Mouse (Mus musculus): ENCODE measurements around the gene Fam241b.

Fam241b gene

DNA sequence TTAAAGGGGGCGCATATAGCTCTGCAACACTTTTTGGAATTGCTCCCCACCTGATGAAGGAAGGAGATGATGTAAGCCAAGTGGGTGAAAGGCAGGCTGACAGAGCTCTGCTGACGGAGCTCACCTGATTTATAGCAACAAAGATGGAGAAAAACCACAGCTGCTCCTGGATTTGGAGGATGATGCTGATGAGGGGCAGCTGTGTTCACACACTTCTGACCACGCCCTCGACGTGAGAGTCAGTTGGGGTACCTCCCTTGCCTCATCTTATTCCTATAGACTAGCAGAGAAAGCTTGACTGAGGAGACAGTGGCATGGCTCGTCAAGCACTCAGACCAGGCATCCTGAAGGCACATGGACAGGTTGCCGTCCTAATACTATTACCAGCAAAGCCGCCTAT lies at the start of gene Fam241b:
Gene Fam241b, minus strand, starts transcription at position 101 of the 400 bp plus-strand sequence.
- no peak for DNase-seq

GRCm38 (mm10) chr10:62192701-62193157 lies 49.0 kb upstream of the Fam241b start:
- DNase-seq = peak; percentile 93

- peak; percentile 21 for DNase-seq
Measured at GRCm38 (mm10) chr10:62190821-62191220, 47.1 kb upstream of the Fam241b start.

GRCm38 (mm10) chr10:62189910-62190309 lies 46.2 kb upstream of the Fam241b start:
- DNase-seq = peak; percentile 8

DNA sequence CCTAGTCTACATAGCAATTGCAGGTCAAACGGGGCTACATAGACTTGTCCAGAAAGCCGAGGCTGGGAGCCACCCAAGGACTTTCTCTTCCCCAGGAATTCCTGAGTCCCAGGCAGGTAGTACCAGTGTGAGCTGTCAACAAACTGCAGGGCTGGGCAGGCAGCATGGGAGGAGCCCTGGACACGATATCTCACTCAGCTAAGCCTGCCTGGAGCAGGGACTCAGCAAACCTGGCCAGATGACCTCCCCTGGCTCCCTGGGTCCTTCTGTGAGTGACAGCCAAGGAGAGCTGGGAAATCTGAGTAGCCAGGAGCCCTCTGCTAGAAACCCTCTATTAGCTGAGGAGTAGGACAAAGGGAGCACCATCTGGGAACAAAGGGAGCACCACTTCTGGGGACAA lies 45.6 kb upstream of the Fam241b start:
- DNase-seq = peak; percentile 1

DNA sequence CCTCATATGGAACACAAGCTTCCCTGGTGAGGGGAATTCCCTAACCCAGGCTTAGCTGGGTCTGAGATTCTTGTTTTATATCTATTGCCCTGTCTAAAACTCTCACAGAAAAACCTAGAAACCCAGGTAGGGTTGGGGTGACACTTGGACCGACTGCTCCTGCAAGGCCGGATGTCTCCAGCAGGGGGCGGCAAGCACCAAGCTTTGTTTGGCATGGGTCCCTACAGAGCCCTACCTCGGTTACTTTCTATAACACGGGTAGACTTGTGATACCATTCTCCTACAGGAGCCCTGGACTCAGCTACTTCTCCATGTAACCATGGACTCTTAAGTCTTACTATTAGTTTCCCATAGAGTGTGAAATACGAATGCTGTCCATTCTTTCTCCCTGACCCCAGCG lies 43.2 kb upstream of the Fam241b start:
- peak; percentile 84 for DNase-seq

DNA sequence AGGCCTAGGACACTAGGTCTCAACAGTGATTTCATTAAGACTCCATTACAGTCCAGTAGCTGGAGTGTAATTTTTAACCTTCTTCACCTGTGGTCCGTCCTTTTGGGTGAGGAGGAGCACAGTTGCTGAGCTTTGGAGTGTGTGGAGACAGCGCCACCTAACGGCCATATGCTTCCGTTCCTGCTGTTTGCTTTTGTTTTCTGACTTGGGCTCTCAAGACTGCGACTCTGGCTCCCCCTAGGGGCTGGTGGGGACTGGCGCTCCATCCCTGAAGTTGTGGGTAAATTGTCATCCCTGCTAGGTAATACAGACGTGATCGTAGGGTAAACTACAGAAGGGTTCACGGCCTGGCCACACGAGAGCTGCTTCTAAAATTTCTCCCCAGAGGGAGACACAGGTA lies 39.3 kb upstream of the Fam241b start:
- DNase-seq = peak; percentile 99

DNA sequence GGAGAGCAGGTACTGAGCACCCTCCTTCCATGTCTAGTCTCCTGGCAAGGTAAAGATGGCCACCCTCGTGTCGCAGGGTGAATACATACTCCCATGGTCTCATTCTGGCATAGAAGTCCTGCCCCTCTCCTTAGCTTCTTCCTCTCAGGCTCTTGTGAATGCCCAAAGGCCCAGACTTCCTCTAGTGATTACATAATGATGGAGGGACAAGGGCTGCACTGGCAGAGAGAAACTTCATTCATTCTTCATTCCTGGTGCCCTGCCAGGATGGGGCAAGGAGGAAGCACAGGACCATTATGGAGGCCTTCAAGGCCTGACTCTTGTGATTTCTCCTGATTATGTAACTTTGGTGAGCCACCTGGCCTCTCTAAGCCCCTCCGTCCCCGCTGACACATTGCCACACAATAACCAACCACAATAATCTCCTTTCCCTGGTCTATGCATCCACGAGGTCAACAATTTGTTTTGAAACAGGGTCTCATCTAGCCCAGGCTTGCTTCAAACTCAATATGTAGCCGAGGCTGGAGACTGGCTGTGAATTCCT lies 38.8 kb upstream of the Fam241b start:
- no peak for DNase-seq

- DNase-seq = peak; percentile 87
Measured at GRCm38 (mm10) chr10:62181701-62182100, 38.0 kb upstream of the Fam241b start.

DNA sequence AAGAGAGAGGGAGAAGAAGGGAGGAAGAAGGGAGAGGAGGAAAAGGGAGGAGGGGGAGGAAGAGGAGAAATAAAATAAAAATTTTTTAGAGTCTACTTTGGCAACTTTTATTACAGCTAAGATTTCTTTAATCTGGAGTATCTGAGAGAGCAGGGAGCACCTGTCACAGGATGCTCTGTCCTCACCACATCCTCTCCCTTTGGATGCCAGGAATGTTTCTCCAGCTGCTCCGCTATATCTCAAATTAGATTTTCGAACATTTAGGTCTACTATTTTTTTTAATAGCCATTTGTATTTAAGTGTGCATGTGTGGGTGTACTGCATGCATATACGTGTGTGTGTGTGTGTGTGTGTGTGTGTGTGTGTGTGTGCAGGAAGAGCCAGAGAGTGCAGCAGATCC lies 36.2 kb upstream of the Fam241b start:
- no peak for DNase-seq

DNA sequence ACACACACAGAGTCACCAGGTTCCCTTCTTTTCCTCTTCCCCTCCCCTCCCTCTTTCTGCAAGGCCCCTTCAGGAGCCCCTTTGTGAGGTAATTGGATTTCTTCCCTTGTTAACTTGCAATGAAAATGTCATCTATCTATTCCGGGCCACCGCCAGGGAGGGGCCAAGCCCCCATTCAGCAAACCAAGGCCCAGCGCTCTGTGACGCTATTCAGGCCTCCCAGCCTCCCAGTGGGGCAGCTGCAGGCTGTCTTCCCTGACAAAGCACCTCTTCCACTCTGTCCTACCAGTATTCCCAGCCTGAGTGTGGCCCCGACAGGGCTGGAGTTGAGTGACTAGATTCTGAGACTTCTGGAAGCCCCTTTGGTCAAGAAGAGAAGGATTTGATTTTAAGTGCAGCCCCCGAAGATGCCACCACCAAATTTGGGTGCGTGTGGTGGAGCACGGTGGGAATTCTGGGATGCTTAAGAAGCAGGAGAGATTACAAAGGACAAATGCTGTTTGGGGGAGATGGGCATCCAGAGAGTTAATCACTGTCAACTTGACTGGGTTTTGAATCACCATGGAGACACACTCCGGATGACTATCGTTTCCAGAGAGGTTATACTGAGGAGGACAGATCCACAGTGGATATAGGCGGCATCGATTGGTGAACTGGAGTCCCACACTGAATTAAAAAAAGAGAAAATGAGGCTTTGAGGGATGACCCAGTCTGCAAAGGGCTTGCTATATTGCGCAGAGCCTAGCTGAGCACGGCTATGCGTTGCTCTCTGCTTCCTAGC lies 31.0 kb upstream of the Fam241b start:
- DNase-seq = no peak

DNA sequence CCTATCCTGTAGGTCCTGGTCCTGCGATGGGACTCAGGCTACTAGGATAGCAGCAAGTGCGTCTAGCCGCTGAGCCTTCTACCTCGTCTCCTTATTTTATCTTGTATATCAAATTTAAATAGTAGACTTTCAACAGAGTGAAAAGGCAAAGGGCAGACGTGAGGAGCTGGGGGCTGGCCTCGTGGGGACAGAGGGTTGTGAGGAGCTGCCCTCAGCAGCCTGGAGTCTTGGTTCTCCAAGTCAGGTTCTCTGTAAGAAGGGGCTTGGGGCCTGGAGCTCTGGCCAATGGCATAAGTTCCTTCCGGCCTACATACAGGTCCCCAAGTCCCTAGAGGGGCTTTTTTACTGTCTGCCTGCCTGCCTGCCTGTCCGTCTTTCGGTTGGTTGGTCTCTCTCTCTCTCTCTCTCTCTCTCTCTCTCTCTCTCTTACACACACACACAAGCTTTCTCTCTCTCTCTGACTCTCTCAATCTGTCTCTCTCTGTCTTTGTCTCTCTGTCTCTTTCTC lies 30.3 kb upstream of the Fam241b start:
- no peak for DNase-seq

DNA sequence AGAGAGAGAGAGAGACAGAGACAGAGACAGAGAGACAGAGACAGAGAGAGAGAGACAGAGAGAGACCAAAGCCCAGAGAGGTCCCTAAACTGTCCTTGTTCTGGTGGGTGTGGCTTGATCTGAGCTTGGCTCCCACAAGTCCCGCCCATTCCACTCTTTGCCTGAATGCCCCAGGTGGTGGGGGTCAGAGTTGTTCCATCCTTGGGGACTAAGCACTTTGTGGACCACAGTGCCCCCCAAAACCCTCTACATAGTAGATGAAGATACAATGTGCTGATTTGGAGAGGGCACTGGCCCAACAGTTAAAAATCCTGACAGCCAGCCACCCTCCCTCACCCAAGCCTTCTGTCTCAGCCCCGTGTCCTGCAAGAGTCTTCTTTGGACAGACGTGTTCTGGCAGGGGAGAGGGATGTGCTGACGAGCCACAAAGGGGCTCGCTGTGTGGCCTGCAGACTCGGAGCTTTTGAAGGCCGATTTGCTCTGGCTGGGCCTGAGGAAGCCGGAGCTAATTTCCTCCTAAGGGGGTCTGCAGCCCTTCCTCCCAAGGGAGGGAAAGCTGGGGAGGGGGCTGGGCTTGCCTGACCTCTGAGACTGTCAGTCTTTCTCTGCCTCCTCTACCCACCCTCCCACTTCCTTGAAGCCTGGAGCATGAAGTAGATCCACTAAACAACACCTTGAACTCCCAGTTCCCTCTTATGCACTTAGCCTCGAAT lies 29.3 kb upstream of the Fam241b start:
- DNase-seq = no peak

DNA sequence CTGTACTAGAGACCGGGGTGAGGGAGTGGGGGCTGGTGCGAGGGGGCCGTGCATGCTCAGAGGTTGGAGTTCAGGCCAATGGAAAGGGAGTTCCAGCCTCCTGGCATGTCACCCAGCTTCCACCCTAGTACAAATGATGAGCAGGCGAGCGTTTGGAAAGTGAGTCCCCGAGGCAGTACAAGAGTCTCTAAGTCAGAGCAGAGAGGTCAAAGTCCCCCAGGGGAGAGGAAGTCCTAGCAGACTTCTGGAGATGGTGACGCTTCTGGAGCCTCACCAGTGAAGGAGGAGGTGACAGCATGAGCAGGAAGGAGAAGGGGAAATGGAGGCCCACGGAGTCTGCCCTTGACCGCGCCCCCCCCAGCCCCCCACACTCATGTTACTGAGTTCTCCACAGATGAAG lies 18.7 kb upstream of the Fam241b start:
- DNase-seq = no peak

GRCm38 (mm10) chr10:62149929-62150328 lies 6.2 kb upstream of the Fam241b start:
- no peak for DNase-seq

- DNase-seq = peak; percentile 53
Measured at GRCm38 (mm10) chr10:62147466-62148248, 3.9 kb upstream of the Fam241b start.

DNA sequence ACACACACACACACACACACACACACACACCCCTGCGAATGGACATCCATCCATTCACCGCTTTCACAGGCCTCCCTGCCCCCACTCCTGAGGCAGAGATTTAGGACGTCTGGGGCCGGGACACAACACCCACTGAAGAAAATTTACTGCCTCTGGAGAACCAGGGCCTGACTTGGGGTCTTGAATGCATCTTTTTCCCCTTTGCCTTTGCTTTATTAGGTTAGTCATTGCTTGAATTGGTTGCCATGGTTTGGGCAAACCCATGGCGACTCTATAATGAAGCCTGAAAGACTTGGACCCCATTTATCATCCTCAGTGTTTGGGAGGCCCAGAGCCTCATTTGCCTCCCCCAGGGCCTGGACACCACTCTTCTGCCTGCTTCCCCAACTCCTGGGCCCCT lies 2.2 kb upstream of the Fam241b start:
- no peak for DNase-seq

- no peak for DNase-seq
Measured at GRCm38 (mm10) chr10:62138040-62138439, 5.7 kb downstream of the Fam241b start.

DNA sequence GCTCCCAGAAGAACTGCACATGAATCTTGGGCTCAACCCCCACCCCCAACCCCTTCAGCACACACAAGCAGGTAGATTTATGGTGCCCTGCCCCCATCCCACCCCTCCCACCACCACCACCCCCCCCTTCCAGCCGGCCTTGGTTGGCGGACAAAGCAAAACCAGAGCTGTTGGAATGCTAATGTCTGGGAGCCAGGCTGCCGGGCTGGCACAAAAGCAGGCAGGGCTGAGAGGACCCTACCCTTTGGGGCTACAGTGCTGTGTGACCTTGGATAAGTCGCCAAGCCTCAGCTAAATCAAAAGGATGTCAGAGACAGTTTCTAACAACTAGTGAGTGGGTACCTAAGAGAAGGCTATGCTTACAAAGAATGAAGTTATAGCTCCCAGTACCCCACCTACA lies 6.6 kb downstream of the Fam241b start:
- no peak for DNase-seq

DNA sequence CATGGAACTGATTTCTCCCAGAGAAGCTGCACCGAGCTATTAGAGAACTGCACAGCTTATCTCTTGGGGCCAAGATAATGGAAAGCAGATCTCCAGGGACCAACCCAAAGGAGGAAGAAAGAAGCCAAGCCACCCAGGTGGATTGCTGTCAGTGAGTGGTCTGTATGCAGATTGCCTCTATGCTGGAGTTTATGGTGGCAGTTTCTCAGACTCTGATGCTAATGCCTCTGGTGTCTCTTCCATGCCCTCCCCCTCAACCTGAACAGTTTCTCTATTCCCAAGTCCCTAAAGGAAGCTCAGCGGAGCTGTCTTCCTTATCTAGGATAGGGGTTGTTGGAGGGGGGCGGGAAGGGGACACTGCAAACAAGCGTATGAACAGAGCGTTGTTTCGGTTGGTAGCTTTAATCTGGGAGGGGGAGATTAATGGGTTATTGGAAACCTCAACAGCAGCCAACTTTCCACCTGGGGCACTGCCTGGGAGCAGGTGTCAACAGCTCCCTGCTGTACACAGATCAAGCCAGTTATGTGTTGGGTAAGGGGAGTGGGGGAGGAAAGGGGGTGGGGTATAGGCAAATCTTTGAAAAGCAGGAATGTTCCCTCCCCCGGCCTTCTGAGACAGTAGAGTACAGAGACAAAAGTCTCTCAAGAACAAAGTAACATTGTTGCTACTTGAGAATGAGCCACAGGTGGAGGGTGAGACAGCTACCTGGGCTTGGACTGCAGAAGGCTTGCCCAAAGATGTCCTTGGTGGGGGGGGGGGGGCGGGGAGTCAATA lies 7.8 kb downstream of the Fam241b start:
- DNase-seq = no peak

DNA sequence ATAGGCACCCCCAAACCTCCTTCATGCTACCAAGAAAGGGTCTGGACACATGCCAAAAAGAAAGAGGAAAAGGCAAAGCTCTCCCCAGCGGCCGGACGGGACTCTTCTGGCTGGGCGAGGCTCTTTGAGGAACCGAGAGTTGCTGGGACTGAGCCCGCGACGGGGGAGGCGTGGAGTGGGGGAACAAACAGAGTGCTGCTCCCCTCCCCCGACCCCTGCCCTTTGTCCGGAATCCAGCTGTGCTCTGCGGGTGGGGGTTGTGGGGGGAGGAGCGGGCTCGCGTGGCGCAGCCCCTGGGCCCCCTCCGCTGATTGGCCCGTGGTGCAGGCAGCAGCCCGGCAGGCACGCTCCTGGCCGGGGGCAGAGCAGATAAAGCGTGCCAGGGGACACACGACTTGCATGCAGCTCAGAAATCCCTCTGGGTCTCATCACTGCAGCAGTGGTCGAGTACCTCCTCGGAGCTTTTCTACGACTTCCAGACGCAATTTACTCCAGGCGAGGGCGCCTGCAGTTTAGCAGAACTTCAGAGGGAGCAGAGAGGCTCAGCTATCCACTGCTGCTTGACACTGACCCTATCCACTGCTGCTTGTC lies 10.9 kb downstream of the Fam241b start, which contains the start of gene Neurog3:
Gene Neurog3, plus strand, starts transcription at position 400 of the 591 bp plus-strand sequence.
- DNase-seq = no peak

All from cerebellum, adult 9-10 months (tissue).